Mouse (Mus musculus): Measurements from ENCODE around the gene Tmcc3. TPM values are rescaled to one million over a fixed set of nuclear protein-coding genes. Genes with fewer than 3 reads are reported as not detected.
A peak's percentile ranks its signal among the peaks of the same experiment; 100 is the strongest.

The Tmcc3 gene
- polyA plus RNA-seq, 1 experiment from 2014 or later, result 11.3 TPM

DNA sequence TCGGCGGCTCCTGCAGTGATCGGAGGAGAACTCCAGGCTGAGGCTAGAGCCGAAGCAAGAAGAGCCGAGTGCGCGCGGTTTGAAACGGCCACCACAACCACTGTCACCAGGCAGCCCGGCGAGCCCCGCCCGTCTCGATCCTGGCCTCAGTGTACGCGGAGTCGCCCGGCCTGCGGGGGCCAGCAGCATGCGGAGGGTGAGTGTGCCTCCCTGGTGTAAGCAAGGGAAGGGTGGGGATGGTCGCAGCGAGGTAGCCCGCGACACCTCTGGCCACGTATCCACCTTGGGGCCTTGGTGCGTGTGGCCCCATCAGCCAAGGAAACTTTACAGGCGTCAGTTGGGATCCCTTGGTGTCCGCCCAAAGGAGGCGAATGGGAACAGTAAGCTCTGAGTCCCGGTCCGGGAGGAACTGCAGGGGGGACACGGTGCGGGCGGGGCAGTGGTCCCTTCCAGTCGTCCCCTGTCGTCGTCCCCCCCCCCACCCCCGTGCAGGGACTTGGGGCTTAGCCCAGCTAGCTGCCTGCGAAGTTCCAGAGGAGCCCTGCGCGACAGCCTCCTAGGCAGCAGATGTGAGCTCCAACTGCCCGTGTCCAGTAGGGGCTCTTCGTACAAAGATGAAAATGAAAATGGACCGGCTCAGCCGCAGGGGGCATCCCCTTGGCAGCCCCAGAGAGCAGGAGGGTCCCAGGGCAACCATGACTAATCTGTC lies 412 bp downstream of the Tmcc3 start:
- Histone ChIP-seq H3K9me3 (ENCODE audit: control insufficient read depth, low read length) (no peaks in the 10 kb centered on the region), H3K4me3 (replicated peaks; ENCODE audit: low read depth, low read length) (peak overlapping the region; percentile 43), H3K4me2 (ENCODE audit: low read length) (peak overlapping the region; percentile 94), H3K9ac (replicated peaks; ENCODE audit: low read length) (peak overlapping the region; percentile 52), H3K27ac (replicated peaks; ENCODE audit: low read depth, low read length) (0 out of 2 replicates have a peak overlapping the region, but pooled peaks have one; percentile 20), H3K27me3 (ENCODE audit: control insufficient read depth, insufficient read depth, low read length) (no peaks in the 10 kb centered on the region), H3K36me3 (ENCODE audit: control insufficient read depth, insufficient read depth, low read length) (no peaks in the 10 kb centered on the region), H3K4me1 (ENCODE audit: control insufficient read depth, insufficient read depth, low read length) (peaks cover 14% of the 10 kb centered on the region)
- ATAC-seq (ENCODE audit: low FRiP score, low TSS enrichment) (peak; percentile 62), DNase-seq (peak; percentile 63)
- WGBS, result under 1% methylated on average over 45 of the region's 45 CpGs

DNA sequence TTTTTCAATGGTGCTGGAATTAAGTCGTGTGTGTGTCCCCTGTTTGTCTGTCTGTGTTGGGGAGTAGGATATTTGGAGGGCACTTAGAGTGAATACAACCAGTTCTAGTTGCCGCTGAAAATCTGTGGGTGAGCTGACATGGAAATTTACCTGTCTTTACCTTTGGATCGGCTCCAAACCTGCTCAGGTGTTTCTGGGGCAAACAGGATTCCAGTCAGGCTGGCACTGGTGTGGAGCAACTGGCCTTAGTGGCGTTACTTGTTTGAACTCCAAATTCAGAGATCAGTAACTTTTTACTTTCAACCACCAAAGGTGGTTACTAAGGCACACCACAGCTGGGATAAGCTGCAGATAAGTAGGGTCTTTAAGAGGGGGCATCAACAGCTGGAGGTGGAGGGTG lies 1.4 kb downstream of the Tmcc3 start:
- no peaks in the 10 kb centered on the region for H3K36me3 ChIP-seq (ENCODE audit: control insufficient read depth, insufficient read depth, low read length)
- peaks cover 14% of the 10 kb centered on the region for H3K4me1 ChIP-seq (ENCODE audit: control insufficient read depth, insufficient read depth, low read length)
- ATAC-seq (ENCODE audit: low FRiP score, low TSS enrichment), result no peak
- H3K27me3 ChIP-seq (ENCODE audit: control insufficient read depth, insufficient read depth, low read length), result no peaks in the 10 kb centered on the region
- H3K9me3 ChIP-seq (ENCODE audit: control insufficient read depth, low read length), result no peaks in the 10 kb centered on the region
- no peak overlapping the region for H3K9ac ChIP-seq (replicated peaks; ENCODE audit: low read length)
- 86% methylated on average over 4 of the region's 4 CpGs for WGBS
- DNase-seq, result no peak
- H3K4me3 ChIP-seq (replicated peaks; ENCODE audit: low read depth, low read length), result no peak overlapping the region
- no peak overlapping the region for H3K27ac ChIP-seq (replicated peaks; ENCODE audit: low read depth, low read length)
- H3K4me2 ChIP-seq (ENCODE audit: low read length), result 0 out of 2 replicates have a peak overlapping the region, but pooled peaks have one; percentile 6

DNA sequence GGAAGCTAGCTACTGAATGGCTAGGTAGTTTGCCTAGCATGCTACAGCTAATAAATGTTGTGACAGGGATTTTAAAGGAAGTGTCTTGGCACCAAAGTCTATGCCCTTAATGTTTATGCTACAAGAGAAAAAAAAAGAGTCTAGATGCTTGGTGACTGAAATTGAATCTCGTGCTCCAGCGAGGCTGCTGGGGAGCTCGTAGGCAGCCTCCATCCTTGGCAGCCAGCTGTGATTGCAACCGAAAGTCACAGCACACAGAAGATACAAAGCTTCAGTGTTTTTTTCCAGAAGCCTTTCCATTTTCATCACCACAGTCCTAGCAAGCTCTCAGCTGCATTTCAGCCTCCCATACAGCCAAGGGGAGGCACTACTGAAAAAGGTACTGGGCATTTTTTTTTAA lies 6.8 kb downstream of the Tmcc3 start:
- DNase-seq (no peak), ATAC-seq (ENCODE audit: low FRiP score, low TSS enrichment) (no peak)
- Histone ChIP-seq H3K9me3 (ENCODE audit: control insufficient read depth, low read length) (no peaks in the 10 kb centered on the region), H3K4me3 (replicated peaks; ENCODE audit: low read depth, low read length) (no peak overlapping the region), H3K4me2 (ENCODE audit: low read length) (no peak overlapping the region), H3K9ac (replicated peaks; ENCODE audit: low read length) (no peak overlapping the region), H3K27me3 (ENCODE audit: control insufficient read depth, insufficient read depth, low read length) (no peaks in the 10 kb centered on the region), H3K36me3 (ENCODE audit: control insufficient read depth, insufficient read depth, low read length) (no peaks in the 10 kb centered on the region), H3K4me1 (ENCODE audit: control insufficient read depth, insufficient read depth, low read length) (no peaks in the 10 kb centered on the region), H3K27ac (replicated peaks; ENCODE audit: low read depth, low read length) (no peak overlapping the region)
- WGBS, result 59% methylated on average over 4 of the region's 4 CpGs

DNA sequence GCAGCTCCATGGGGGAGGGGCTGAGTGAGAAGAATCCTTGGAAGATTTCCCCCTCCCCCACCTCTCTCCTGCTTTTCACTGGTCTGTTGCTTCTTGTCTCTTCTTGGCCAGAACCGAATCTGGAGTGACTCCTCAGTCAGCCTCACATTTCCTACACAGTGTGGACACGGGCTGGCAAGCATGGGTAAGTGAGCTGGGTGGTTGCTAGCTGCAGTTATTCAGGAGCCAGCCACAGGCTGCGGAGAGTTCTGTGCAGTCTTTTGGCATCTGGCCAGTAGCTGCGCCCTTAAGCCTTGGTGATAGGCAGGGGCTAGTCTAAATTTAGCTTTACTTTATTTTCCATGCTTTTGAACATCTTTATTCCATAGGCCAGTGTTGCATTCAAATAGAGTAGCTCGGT lies 18.2 kb downstream of the Tmcc3 start:
- 29% methylated on average over 5 of the region's 5 CpGs for WGBS
- H3K4me2 ChIP-seq (ENCODE audit: low read length), result no peak overlapping the region

DNA sequence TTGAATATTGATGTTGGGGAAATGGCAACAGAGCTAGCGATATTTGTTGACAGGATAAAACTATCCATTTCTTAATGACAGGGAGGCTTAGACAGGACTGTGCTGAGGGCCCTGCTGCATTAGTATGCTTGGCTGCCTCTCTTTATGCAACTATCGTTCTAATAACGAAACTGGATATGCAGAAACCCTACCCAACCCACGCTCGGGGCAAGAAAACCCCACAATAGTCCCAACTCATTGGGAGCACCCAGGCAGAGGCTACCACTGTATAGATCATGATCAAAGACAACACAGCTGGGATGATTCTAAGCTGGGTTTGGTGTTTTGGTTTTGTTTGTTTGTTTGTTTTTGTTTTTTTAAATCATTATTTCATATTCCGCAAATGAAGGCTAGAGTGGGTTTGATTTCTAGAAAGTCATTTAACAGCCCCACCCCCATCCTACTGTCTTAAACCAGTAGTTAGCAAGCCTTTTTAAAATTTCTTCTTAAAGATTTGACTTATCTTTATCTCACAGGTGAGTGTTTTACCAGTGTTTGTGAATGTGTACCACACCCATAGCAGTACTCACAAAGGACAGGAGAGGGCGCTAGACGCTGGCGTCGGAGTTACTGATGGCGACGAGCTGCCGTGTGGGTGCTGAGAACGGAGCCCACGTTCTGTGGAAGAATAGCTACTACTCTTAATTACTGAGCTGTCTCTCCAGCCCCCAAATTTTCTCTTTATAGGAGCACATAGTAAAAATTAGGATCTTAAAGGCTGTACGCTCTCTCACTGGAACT lies 20.8 kb downstream of the Tmcc3 start:
- Histone ChIP-seq H3K27me3 (ENCODE audit: control insufficient read depth, insufficient read depth, low read length) (no peaks in the 10 kb centered on the region), H3K9ac (replicated peaks; ENCODE audit: low read length) (no peak overlapping the region), H3K4me1 (ENCODE audit: control insufficient read depth, insufficient read depth, low read length) (peaks cover 7% of the 10 kb centered on the region; the same call in 1 of the 2 replicates), H3K4me3 (replicated peaks; ENCODE audit: low read depth, low read length) (no peak overlapping the region), H3K9me3 (ENCODE audit: control insufficient read depth, low read length) (no peaks in the 10 kb centered on the region), H3K27ac (replicated peaks; ENCODE audit: low read depth, low read length) (no peak overlapping the region), H3K36me3 (ENCODE audit: control insufficient read depth, insufficient read depth, low read length) (no peaks in the 10 kb centered on the region), H3K4me2 (ENCODE audit: low read length) (no peak overlapping the region)
- 84% methylated on average over 16 of the region's 16 CpGs for WGBS
- no peak for ATAC-seq (ENCODE audit: low FRiP score, low TSS enrichment)
- no peak for DNase-seq

More for the DNA sequence above, 18.2 kb downstream of the Tmcc3 start:
- peaks cover 7% of the 10 kb centered on the region; the same call in 1 of the 2 replicates for H3K4me1 ChIP-seq (ENCODE audit: control insufficient read depth, insufficient read depth, low read length)
- no peaks in the 10 kb centered on the region for H3K36me3 ChIP-seq (ENCODE audit: control insufficient read depth, insufficient read depth, low read length)
- H3K4me3 ChIP-seq (replicated peaks; ENCODE audit: low read depth, low read length), result no peak overlapping the region
- peak; percentile 80 for DNase-seq
- H3K27me3 ChIP-seq (ENCODE audit: control insufficient read depth, insufficient read depth, low read length), result no peaks in the 10 kb centered on the region
- H3K9me3 ChIP-seq (ENCODE audit: control insufficient read depth, low read length), result peaks cover 2% of the 10 kb centered on the region; the same call in 1 of the 2 replicates
- H3K9ac ChIP-seq (replicated peaks; ENCODE audit: low read length), result no peak overlapping the region
- no peak overlapping the region for H3K27ac ChIP-seq (replicated peaks; ENCODE audit: low read depth, low read length)
- peak; percentile 48; the same call in 1 of the 2 replicates for ATAC-seq (ENCODE audit: low FRiP score, low TSS enrichment)

DNA sequence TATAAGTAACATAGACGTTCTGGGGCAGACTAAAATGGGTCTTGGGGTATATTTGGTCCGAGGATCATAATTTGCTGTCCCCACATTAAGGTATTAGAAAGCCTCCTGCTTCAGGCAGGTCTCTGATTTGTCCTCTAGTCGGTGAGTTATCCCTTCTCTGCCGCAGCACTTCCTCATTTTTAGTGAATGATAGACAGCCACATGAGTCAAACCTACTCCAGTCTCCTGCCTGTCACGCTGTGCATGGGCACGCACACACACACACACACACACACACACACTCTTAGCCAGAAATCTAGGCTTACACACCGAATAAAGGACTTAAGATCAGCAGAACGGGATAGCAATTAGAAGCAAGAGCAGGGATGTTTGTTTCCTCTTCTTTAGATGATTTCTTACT lies 21.6 kb downstream of the Tmcc3 start:
- 91% methylated on average over 8 of the region's 8 CpGs for WGBS

DNA sequence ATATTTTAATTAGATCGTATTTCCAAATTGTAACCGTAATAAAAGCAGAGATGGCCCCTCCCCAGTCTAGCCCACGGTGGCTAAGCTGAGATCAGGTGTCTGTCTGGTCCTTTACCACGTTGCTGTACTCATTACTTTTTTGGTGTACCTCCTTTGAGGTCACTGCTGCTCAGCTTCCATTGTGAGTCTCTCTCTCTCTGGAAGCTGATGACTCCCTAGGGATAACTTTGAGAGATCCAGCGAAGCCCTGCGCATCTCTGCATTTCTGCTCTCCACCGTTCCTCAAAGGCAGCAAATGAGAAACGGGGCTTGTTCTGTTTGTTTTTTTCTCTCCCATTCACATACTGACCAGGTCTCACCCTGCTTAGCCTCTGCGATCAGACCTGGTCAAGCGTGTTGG lies 23.3 kb downstream of the Tmcc3 start:
- no peak overlapping the region for H3K4me2 ChIP-seq (ENCODE audit: low read length)
- ATAC-seq (ENCODE audit: low FRiP score, low TSS enrichment) (no peak), DNase-seq (no peak)
- H3K4me3 ChIP-seq (replicated peaks; ENCODE audit: low read depth, low read length), result no peak overlapping the region
- no peak overlapping the region for H3K27ac ChIP-seq (replicated peaks; ENCODE audit: low read depth, low read length)
- no peaks in the 10 kb centered on the region for H3K27me3 ChIP-seq (ENCODE audit: control insufficient read depth, insufficient read depth, low read length)
- H3K4me1 ChIP-seq (ENCODE audit: control insufficient read depth, insufficient read depth, low read length), result peaks cover 1% of the 10 kb centered on the region; the same call in 1 of the 2 replicates
- H3K36me3 ChIP-seq (ENCODE audit: control insufficient read depth, insufficient read depth, low read length), result no peaks in the 10 kb centered on the region
- H3K9me3 ChIP-seq (ENCODE audit: control insufficient read depth, low read length), result no peaks in the 10 kb centered on the region
- no peak overlapping the region for H3K9ac ChIP-seq (replicated peaks; ENCODE audit: low read length)
- 74% methylated on average over 10 of the region's 10 CpGs for WGBS

More for the DNA sequence above, 21.6 kb downstream of the Tmcc3 start:
- no peak for ATAC-seq (ENCODE audit: low FRiP score, low TSS enrichment)
- Histone ChIP-seq H3K27ac (replicated peaks; ENCODE audit: low read depth, low read length) (no peak overlapping the region), H3K9me3 (ENCODE audit: control insufficient read depth, low read length) (no peaks in the 10 kb centered on the region), H3K27me3 (ENCODE audit: control insufficient read depth, insufficient read depth, low read length) (no peaks in the 10 kb centered on the region), H3K4me1 (ENCODE audit: control insufficient read depth, insufficient read depth, low read length) (peaks cover 7% of the 10 kb centered on the region; the same call in 1 of the 2 replicates), H3K36me3 (ENCODE audit: control insufficient read depth, insufficient read depth, low read length) (no peaks in the 10 kb centered on the region), H3K4me2 (ENCODE audit: low read length) (no peak overlapping the region), H3K9ac (replicated peaks; ENCODE audit: low read length) (no peak overlapping the region), H3K4me3 (replicated peaks; ENCODE audit: low read depth, low read length) (no peak overlapping the region)
- DNase-seq, result no peak

DNA sequence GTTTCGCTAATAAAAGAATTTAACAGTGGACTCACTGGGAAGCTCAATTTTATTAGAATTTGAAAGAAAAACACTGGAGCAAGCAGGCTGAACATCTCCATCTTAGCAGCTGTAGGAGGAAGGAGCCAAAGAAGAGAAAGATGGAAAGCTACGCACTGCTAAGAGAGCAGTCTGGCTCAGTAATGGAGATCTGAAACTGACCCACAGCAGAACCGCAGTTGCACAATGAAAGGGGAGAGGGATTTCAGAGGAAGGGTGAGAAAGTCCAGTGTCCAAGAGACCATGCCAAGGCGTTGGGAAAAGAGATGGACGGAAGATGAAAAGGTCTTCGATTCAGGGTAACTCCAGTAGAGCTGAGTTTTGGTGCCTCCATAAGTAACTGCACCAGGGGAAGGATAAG lies 24.3 kb downstream of the Tmcc3 start:
- Histone ChIP-seq H3K4me2 (ENCODE audit: low read length) (no peak overlapping the region), H3K27ac (replicated peaks; ENCODE audit: low read depth, low read length) (no peak overlapping the region), H3K4me3 (replicated peaks; ENCODE audit: low read depth, low read length) (no peak overlapping the region), H3K9me3 (ENCODE audit: control insufficient read depth, low read length) (no peaks in the 10 kb centered on the region), H3K27me3 (ENCODE audit: control insufficient read depth, insufficient read depth, low read length) (no peaks in the 10 kb centered on the region), H3K36me3 (ENCODE audit: control insufficient read depth, insufficient read depth, low read length) (no peaks in the 10 kb centered on the region), H3K9ac (replicated peaks; ENCODE audit: low read length) (no peak overlapping the region), H3K4me1 (ENCODE audit: control insufficient read depth, insufficient read depth, low read length) (no peaks in the 10 kb centered on the region)
- ATAC-seq (ENCODE audit: low FRiP score, low TSS enrichment), result no peak
- DNase-seq, result no peak
- WGBS, result 93% methylated on average over 6 of the region's 6 CpGs

All from midbrain, embryonic 14.5 days (tissue).